ENCODE assay signal across 8 mouse cellular contexts in genomic region chr11:45979946-45980892, GRCm38 (mm10). TPM values are rescaled to one million over a fixed set of nuclear protein-coding genes. Genes with fewer than 3 reads are reported as not detected.
DNase-seq lines count a peak whose midpoint lies in the region; ATAC-seq and TF ChIP-seq lines count a peak whose summit lies in the region.

Sox30 (plus strand) TSS chr11:45980310.

- H3K4me2 ChIP-seq in embryonic facial prominence, embryonic 11.5 days (ENCODE audit: low read depth, low read length): peak within 1 kb of the TSS; percentile 69
- H3K4me2 ChIP-seq in heart, postnatal 0 days (ENCODE audit: low read depth, low read length): peak within 1 kb of the TSS; percentile 91
- peak within 1 kb of the TSS; percentile 93 for H3K4me2 ChIP-seq in lung, postnatal 0 days (replicated peaks; ENCODE audit: low read depth, low read length)

- H3K27me3 ChIP-seq in embryonic facial prominence, embryonic 11.5 days (ENCODE audit: control insufficient read depth, insufficient read depth, low read length): no peaks in the 10 kb centered on the region
- no peaks in the 10 kb centered on the region for H3K27me3 ChIP-seq in heart, postnatal 0 days (ENCODE audit: control insufficient read depth, insufficient read depth, low read length)
- no peaks in the 10 kb centered on the region for H3K27me3 ChIP-seq in lung, postnatal 0 days (replicated peaks; ENCODE audit: insufficient read depth, low read length)

- no peak within 1 kb of the TSS for H3K27ac ChIP-seq in embryonic facial prominence, embryonic 11.5 days (replicated peaks; ENCODE audit: low read depth, low read length)
- peak within 1 kb of the TSS; percentile 70 for H3K27ac ChIP-seq in heart, postnatal 0 days (ENCODE audit: low read depth)
- peak within 1 kb of the TSS; percentile 14; the same call in 1 of the 2 replicates for H3K27ac ChIP-seq in lung, postnatal 0 days (ENCODE audit: low read length)

- no peaks in the 10 kb centered on the region for H3K9me3 ChIP-seq in embryonic facial prominence, embryonic 11.5 days (replicated peaks; ENCODE audit: control insufficient read depth, low read length)
- H3K9me3 ChIP-seq in heart, postnatal 0 days (replicated peaks; ENCODE audit: control insufficient read depth, low read length): peaks cover 3% of the 10 kb centered on the region; the same call in 1 of the 2 replicates
- no peaks in the 10 kb centered on the region for H3K9me3 ChIP-seq in lung, postnatal 0 days (ENCODE audit: low read length)

- no peaks in the 10 kb centered on the region for H3K36me3 ChIP-seq in embryonic facial prominence, embryonic 11.5 days (replicated peaks; ENCODE audit: control insufficient read depth, insufficient read depth, low read depth, low read length)
- no peaks in the 10 kb centered on the region for H3K36me3 ChIP-seq in heart, postnatal 0 days (replicated peaks; ENCODE audit: control insufficient read depth, insufficient read depth, low read length)
- H3K36me3 ChIP-seq in lung, postnatal 0 days (ENCODE audit: insufficient read depth, low read length): no peaks in the 10 kb centered on the region

- DNase-seq in heart, adult 11 months: peak; percentile 96
- no peak for DNase-seq in heart, adult 8-10 months (ENCODE audit: low spot score)
- DNase-seq in embryonic facial prominence, embryonic 11.5 days (ENCODE audit: low spot score): peak; percentile 76
- peak; percentile 51 for DNase-seq in heart, postnatal 0 days (ENCODE audit: low spot score)
- DNase-seq in kidney, postnatal 14 days: peak; percentile 69
- DNase-seq in lung, postnatal 0 days (ENCODE audit: low spot score): peak; percentile 71
- DNase-seq in ovary, postnatal 36 days (ENCODE audit: low spot score): peak; percentile 62
- peak; percentile 27 to 58 for DNase-seq in thymus, postnatal 36 days

- peak; percentile 96 for ATAC-seq in embryonic facial prominence, embryonic 11.5 days (replicated peaks; ENCODE audit: insufficient number of reproducible peaks, low FRiP score, low TSS enrichment, low read depth)
- ATAC-seq in heart, postnatal 0 days (ENCODE audit: insufficient read depth, low read depth): peak; percentile 92
- peak; percentile 91 for ATAC-seq in lung, postnatal 0 days

- no peaks in the 10 kb centered on the region for H3K4me1 ChIP-seq in embryonic facial prominence, embryonic 11.5 days (ENCODE audit: control insufficient read depth, insufficient read depth, low read length)
- H3K4me1 ChIP-seq in heart, postnatal 0 days (ENCODE audit: control insufficient read depth, insufficient read depth): no peaks in the 10 kb centered on the region
- 0 out of 2 replicates have a peak, but pooled peaks cover 5% of the 10 kb centered on the region for H3K4me1 ChIP-seq in lung, postnatal 0 days (ENCODE audit: insufficient read depth, low read depth, low read length)

- TF ChIP-seq EP300 in heart, postnatal 0 days (IDR thresholded peaks at IDR 0.05; ENCODE audit: low read depth): no peak
- TF ChIP-seq EP300 in lung, postnatal 0 days (IDR thresholded peaks at IDR 0.05): no peak

- peak within 1 kb of the TSS; percentile 54 for H3K4me3 ChIP-seq in embryonic facial prominence, embryonic 11.5 days (ENCODE audit: low read depth, low read length)
- H3K4me3 ChIP-seq in heart, postnatal 0 days (ENCODE audit: low read depth, low read length): peak within 1 kb of the TSS; percentile 66
- peak within 1 kb of the TSS; percentile 52 for H3K4me3 ChIP-seq in lung, postnatal 0 days (ENCODE audit: low read depth, low read length)

- H3K9ac ChIP-seq in embryonic facial prominence, embryonic 11.5 days (replicated peaks; ENCODE audit: low read length): peak within 1 kb of the TSS; percentile 75
- peak within 1 kb of the TSS; percentile 93 for H3K9ac ChIP-seq in heart, postnatal 0 days (replicated peaks; ENCODE audit: low read depth, low read length)
- H3K9ac ChIP-seq in lung, postnatal 0 days (replicated peaks; ENCODE audit: low read depth): peak within 1 kb of the TSS; percentile 66

- no peak for TF ChIP-seq CTCF in heart, postnatal 0 days (IDR thresholded peaks at IDR 0.05; ENCODE audit: low read depth)
- TF ChIP-seq CTCF in lung, postnatal 0 days (IDR thresholded peaks at IDR 0.05): peak; percentile 29; the same call in 1 of the 2 replicates

- 15% methylated on average over 48 of the region's 115 CpGs for WGBS in embryonic facial prominence, embryonic 11.5 days
- 20% methylated on average over 48 of the region's 115 CpGs for WGBS in heart, postnatal 0 days
- 12% methylated on average over 77 of the region's 115 CpGs for WGBS in lung, postnatal 0 days

RNA-seq across cellular contexts. Expression of gene Sox30, which starts in this region (rescaled TPM):
- under 1 TPM in 3 of 4 experiments, not detected in 1; 0.22 to 0.26 (median 0.25) TPM for total RNA-seq in heart, adult 8-10 months (2022)
- polyA plus RNA-seq in embryonic facial prominence, embryonic 11.5 days (2014; fragmentation: Nextera tagmentation; extraction: Ambion mirVana): 0.22 and 0.25 TPM in 2 replicates
- 1.3 TPM in 1 of 2 replicates, not detected in the other for total RNA-seq in heart, postnatal 0 days (2014; rRNA removed; ENCODE audit: low replicate concordance)
- 0.10 and 0.22 TPM in 2 replicates for polyA plus RNA-seq in heart, postnatal 0 days (2015; fragmentation: Nextera tagmentation; extraction: Ambion mirVana)
- polyA plus RNA-seq in lung, postnatal 0 days (2015; fragmentation: Nextera tagmentation; extraction: Ambion mirVana): 0.11 and 0.23 TPM in 2 replicates

Comparison
In these comparisons a context has a peak if more than half of its experiments do, and no peak if none do; other contexts are left out.
1. Peak in DNase-seq, ATAC-seq, H3K4me3 ChIP-seq, H3K9ac ChIP-seq and H3K4me2 ChIP-seq in embryonic facial prominence, embryonic 11.5 days; RNA of the gene not detected or under 1 TPM.
2. Peak in DNase-seq, ATAC-seq, H3K4me3 ChIP-seq, H3K27ac ChIP-seq, H3K9ac ChIP-seq and H3K4me2 ChIP-seq in lung, postnatal 0 days; RNA of the gene not detected or under 1 TPM.